Mouse (Mus musculus) stomach, postnatal 0 days (tissue): ENCODE data around the gene Dtl.

Experiments
- CTCF ChIP-seq: IDR thresholded peaks from 2 replicates; pipeline ENCODE4 v1.5.1; 2016; ENCODE audit warnings: antibody characterized with exemption, low read depth, mild to moderate bottlenecking, moderate library complexity
- EP300 ChIP-seq: optimal IDR thresholded peaks from 2 replicates; pipeline ENCODE3; 2016; ENCODE audit warnings: antibody characterized with exemption

DNA sequence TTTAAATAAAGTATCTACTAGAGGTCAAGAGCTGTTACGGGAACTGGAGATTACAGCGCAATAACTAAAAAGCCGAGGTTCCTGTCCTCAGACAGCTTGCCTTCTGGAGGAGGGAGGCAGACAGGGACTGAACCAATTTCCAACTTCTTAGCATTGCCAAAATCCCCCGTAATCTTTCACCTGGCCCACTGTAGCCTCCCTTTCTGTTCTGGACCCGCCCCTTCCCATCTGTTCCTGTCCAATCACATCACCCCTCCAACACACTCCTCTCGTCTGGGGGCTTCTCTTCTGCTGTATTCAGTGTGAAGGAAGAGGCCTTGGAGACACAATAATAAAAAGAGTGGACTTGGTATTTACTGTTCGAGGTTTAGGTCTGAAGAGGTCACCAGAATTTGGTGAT, 55.1 kb downstream of the Dtl start:
- TF ChIP-seq CTCF (no peak), EP300 (no peak)
